Mouse (Mus musculus): ENCODE results near the gene Tfb2m.

Tfb2m gene

GRCm38 (mm10) chr1:179488520-179488919 is 57.5 kb downstream of the Tfb2m start:
- DNase-seq = no peak

DNA sequence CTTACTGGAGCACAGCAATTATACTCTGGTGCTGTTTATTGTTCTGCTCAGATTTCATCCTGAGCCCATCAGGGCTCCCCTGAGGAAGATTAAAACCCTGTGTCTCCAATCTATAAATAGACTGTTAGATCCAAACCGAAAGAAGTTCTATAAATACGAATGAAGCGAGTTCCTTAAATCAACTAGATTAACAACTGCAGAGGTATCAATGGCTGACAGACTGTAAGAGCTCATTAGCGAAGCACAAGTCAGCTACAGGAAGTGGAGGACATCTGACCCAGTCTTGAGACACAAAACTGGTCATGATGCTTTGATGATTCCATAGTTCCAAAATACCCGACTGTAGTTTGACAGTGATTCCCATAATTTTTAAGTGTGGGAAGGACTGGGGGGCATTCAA is 58.1 kb downstream of the Tfb2m start:
- DNase-seq = no peak

DNA sequence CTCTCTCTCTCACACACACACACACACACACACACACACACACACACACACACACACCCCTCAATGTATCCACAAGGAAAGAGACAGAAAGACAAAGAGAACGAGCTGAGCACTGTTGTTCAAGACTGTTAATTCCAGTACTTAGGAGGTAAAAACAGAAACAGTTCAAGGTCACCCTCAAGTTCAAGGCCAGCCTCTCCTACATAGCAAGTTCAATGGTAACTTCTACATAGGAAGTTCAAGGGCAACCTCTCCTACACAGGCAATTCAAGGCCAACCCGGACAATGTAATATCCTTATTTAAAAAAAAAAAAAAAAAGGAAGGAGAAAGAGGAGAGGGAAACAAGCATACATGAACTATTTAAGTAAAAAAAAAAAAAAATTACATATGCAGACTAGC is 58.8 kb downstream of the Tfb2m start:
- DNase-seq = no peak

DNA sequence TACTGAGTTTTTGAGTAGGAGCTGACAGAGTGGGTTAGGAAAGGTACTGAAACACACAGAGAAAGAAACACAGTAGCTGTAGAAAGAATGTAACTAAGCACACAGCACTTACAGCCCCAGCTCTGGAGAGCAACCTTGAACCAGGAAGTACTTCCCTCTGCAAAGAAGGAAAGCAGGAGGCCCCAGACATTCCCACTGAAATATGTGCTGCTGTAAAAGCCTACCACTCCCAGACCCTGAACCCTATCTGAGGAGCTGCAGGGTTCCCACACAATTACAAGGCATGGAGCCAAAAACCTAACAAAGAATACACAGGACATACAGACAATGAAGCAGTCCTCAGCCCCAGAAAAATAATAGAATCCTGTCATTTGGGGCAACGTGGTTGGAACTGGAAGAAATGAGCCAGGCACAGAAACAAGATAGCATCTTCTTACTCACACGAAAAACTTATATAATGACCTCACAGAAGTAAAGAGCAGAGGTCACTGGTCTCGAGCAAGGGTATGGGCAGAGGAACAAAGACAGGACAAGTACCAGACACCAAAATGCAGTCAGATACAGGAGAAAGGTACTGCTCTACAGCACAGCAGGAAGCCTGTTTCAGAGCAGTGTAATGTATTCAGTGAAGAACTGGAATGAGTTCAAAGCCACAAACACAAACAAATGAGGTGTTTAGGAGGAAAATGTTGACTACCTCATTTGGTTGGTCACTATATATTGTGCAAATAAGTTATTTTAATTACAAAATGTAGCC is 60.1 kb downstream of the Tfb2m start:
- DNase-seq = no peak

DNA sequence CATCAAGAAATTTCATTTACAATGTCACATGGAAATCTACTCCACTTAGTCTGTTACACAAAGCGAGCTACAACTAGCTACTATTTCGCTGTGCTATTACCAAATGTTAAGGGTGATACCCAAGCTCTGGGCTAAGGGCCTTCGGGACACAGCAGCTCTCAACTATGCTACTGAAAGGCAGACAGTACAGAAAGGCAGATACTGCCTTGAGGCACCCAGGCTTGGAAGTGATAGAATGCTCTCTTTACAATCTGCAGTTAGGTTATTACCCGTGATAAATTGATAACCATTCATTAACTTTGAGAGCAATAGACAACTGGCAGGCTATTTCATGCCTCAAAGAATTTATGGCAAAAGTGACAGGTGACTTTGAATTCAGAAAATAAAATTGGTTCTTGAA is 65.2 kb downstream of the Tfb2m start:
- DNase-seq = no peak
